Mouse (Mus musculus): ENCODE data around the gene Gm21860.
"Not testable (repeated sequence)": the region's sequence is repeated elsewhere in the genome, so short reads cannot be mapped to it uniquely, and the experiment has no call there.

Gm21860 gene

DNA sequence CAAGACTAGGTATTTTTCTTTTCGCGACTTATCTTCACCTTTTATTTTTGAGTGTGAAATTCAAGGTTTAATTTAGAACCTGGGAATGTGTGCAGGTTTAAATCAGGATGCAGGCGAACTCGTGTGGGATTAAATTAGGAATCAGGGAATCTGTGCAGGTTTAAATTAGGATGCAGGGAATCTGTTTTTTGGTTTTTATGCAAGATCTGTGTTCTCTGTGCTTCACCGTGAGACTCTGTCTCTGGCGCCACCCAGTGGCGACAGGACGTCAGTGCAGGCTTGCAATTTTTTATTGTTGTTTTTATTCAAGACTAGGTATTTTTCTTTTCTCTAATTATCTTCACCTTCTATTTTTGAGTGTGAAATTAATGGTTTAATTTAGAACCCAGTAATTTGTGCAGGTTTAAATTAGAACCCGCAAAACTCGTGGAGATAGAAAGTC lies 22.5 kb downstream of the Gm21860 start:
- peak; percentile 95 for DNase-seq (ENCODE audit: low spot score)

DNA sequence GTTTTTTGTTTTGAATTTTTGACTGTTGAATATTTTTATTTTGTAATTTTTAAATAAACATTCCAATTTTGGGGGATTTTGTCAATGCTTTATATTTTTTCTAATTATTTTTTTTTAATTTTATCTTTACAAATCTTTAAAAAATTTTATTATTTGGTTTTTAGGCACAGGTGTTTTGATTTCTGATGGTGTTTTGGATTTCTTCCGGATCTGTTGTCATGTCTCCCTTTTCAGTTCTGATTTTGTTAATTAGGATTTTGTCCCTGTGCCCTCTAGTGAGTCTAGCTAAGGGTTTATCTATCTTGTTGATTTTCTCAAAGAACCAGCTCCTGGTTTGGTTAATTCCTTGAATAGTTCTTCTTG lies 23.0 kb downstream of the Gm21860 start:
- DNase-seq (ENCODE audit: low spot score): not testable (repeated sequence)

- not testable (repeated sequence) for DNase-seq (ENCODE audit: low spot score)
These were observed 23.6 kb downstream of the Gm21860 start for GRCm38 (mm10) chrY:90730908-90731592.

DNA sequence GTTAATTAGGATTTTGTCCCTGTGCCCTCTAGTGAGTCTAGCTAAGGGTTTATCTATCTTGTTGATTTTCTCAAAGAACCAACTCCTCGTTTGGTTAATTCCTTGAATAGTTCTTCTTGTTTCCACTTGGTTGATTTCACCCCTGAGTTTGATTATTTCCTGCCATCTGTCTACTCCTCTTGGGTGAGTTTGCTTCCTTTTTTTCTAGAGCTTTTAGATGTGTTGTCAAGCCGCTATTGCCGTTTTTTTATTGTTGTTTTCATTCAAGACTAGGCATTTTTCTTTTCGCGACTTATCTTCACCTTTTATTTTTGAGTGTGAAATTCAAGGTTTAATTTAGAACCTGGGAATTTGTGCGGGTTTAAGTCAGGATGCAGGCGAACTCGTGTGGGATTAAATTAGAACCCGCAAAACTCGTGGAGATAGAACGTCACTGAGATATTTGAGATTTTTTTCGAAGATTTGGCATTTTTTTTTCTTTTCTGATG lies 24.8 kb downstream of the Gm21860 start:
- not testable (repeated sequence) for DNase-seq (ENCODE audit: low spot score)

DNA sequence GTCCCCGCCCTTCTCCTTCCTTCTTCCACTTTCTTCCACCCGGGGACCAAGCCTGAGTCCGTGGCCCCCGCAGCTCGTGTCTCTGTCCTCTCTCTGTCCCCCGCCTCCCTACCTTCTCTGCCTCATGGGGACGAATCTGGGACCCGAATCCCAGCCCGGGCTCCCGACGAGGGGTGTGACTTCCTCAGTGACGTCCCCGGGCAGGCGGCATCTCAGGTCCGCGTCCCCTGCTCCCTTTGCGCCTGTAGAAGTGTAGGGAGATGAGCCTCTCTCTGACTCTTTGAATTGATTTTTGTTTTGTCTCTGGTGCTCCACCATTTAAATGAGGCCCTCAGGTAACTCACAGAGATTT lies 25.7 kb downstream of the Gm21860 start:
- not testable (repeated sequence) for DNase-seq (ENCODE audit: low spot score)

GRCm38 (mm10) chrY:90728251-90728904 lies 26.2 kb downstream of the Gm21860 start:
- not testable (repeated sequence) for DNase-seq (ENCODE audit: low spot score)

DNA sequence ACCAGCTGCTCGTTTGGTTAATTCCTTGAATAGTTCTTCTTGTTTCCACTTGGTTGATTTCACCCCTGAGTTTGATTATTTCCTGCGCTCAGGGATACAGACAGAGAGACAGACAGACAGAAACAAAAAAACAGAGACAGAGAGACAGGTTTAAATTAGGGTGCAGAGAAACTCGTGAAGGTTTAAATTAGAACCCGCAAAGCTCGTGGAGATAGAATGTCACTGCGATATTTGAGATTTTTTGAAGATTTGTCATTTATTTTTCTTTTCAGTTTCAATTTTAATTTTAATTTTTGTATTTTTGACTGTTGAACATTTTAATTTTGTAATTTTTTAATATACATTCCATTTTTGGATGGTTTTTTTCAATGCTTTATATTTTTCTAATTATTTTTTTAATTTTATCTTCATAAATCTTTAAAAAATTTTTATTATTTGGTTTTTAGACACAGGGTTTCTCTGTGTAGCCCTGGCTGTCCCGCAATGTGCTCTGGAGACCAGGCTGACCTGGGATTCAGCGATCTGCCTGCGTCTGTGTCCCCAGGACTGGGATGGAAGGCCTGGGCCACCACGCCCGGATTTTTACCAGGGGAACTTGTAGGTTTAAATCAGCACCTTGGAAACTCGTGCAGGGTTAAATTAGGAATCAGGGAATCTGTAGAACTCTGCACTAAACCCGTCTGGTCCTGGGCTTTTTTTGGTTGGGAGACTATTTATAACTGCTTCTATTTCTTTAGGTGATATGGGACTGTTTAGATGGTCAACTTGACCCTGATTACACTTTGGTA lies 27.3 kb downstream of the Gm21860 start:
- not testable (repeated sequence) for DNase-seq (ENCODE audit: low spot score)

- peak; percentile 45 for DNase-seq (ENCODE audit: low spot score)
These were observed 28.7 kb downstream of the Gm21860 start for GRCm38 (mm10) chrY:90725701-90726451.

GRCm38 (mm10) chrY:90725166-90725565 lies 29.5 kb downstream of the Gm21860 start:
- not testable (repeated sequence) for DNase-seq (ENCODE audit: low spot score)

DNA sequence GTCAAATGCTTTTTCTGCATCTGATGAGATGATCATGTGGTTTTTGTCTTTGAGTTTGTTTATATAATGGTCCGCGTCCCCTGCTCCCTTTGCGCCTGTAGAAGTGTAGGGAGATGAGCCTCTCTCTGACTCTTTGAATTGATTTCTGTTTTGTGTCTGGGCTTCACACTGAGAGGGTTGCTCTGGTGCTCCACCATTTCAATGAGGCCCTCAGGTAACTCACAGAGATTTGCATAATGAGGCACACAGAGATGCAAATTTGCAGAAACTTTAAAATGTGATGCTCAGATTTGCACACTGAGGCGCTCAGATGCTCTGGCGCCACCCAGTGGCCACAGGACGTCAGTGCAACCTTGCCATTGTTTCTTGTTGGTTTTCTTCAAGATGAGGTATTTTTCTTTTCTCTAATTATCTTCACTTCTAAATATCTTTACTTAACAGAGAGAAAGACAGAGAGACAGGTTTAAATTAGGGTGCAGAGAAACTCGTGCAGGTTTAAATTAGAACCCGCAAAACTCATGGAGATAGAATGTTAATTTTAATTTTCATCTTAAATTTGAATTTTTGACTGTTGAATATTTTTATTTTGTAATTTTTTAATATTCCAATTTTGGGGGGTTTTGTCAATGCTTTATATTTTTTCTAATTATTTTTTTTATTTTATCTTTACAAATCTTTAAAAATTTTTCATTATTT lies 30.5 kb downstream of the Gm21860 start:
- DNase-seq (ENCODE audit: low spot score): not testable (repeated sequence)

DNA sequence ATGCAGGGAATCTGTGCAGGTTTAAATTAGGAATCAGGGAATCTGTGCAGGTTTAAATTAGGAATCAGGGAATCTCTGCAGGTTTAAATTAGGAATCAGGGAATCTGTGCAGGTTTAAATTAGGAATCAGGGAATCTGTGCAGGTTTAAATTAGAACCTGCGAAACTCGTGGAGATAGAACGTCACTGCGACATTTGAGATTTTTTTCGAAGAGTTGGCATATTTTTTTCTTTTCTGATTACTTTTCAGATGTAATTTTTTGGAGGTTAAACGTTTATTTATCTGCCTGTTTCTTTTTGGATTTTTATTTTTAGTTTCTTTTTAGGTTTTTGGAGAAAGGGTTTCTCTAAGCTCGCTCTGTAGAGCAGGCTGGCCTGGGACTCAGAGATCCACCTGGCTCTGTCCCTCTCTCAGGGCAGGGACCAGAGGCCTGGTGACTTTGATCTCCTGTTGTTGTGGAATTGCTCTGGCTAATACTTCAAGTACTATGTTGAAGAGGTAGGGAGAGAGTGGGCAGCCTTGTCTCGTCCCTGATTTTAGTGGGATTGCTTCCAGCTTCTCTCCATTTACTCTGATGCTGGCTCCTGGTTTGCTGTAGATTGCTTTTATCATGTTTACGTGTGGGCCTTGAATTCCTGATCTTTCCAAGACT lies 31.2 kb downstream of the Gm21860 start:
- not testable (repeated sequence) for DNase-seq (ENCODE audit: low spot score)

DNA sequence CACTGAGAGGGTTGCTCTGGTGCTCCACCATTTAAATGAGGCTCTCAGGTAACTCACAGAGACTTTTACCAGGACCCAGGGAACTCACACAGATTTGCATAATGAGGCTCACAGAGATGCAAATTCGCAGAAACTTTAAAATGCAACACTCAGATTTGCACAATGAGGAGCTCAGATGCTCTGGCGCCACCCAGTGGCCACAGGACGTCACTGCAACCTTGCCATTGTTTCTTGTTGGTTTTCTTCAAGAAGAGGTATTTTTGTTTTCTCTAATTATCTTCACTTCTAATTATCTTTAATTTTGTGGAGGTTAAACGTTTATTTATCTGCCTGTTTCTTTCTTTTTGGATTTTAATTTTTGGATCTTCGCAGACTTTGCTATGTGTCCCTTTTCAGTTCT lies 34.1 kb downstream of the Gm21860 start:
- DNase-seq (ENCODE audit: low spot score): not testable (repeated sequence)

GRCm38 (mm10) chrY:90719403-90720232 lies 35.0 kb downstream of the Gm21860 start:
- DNase-seq (ENCODE audit: low spot score): not testable (repeated sequence)

- not testable (repeated sequence) for DNase-seq (ENCODE audit: low spot score)
These were observed 35.8 kb downstream of the Gm21860 start for GRCm38 (mm10) chrY:90718583-90719402.

- DNase-seq (ENCODE audit: low spot score): not testable (repeated sequence)
These were observed 36.6 kb downstream of the Gm21860 start for GRCm38 (mm10) chrY:90718021-90718420.

DNA sequence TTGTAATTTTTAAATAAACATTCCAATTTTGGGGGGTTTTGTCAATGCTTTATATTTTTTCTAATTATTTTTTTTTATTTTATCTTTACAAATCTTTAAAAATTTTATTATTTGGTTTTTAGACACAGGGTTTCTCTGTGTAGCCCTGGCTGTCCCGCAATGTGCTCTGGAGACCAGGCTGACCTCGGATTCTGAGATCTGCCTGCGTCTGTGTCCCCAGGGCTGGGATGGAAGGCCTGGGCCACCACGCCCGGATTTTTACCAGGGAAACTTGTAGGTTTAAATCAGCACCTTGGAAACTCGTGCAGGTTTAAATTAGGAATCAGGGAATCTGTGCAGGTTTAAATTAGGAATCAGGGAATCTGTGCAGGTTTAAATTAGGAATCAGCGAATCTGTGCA lies 37.1 kb downstream of the Gm21860 start:
- DNase-seq (ENCODE audit: low spot score): not testable (repeated sequence)
